9 mouse cellular contexts compared by ENCODE assay signal in genomic region chr13:110018941-110019743, GRCm38 (mm10).
A peak's percentile ranks its signal among the peaks of the same experiment; 100 is the strongest.
DNase-seq lines count a peak whose midpoint lies in the region; ATAC-seq and TF ChIP-seq lines count a peak whose summit lies in the region.
"Had no signal": no experiment of that assay in that cellular context is flagged by ENCODE, and none has a peak within 500 bp of the region (broad histone marks: within the 10 kb centered on the region; RNA-seq: fewer than 3 reads in every experiment).

No protein-coding gene starts in this region.

- TF ChIP-seq CTCF in stomach, postnatal 0 days (IDR thresholded peaks at IDR 0.05; ENCODE audit: low read depth), result no peak

- TF ChIP-seq EP300 in stomach, postnatal 0 days (optimal IDR thresholded peaks at IDR 0.05), result no peak

- no peaks in the 10 kb centered on the region for H3K9me3 ChIP-seq in heart, embryonic 11.5 days (replicated peaks; ENCODE audit: control insufficient read depth, low read length)
- H3K9me3 ChIP-seq in forebrain, embryonic 15.5 days, result no peaks in the 10 kb centered on the region
- no peaks in the 10 kb centered on the region for H3K9me3 ChIP-seq in stomach, postnatal 0 days (ENCODE audit: control insufficient read depth, low read length)

- no peaks in the 10 kb centered on the region for H3K27me3 ChIP-seq in heart, embryonic 11.5 days (ENCODE audit: control insufficient read depth, insufficient read depth, low read length)
- H3K27me3 ChIP-seq in forebrain, embryonic 15.5 days, result no peaks in the 10 kb centered on the region
- H3K27me3 ChIP-seq in stomach, postnatal 0 days (ENCODE audit: control insufficient read depth, insufficient read depth, low read length), result no peaks in the 10 kb centered on the region

- peak; percentile 60 for ATAC-seq in heart, embryonic 11.5 days (replicated peaks; ENCODE audit: insufficient number of reproducible peaks, low FRiP score, low TSS enrichment)
- ATAC-seq in forebrain, embryonic 15.5 days (replicated peaks), result peak; percentile 70
- ATAC-seq in stomach, postnatal 0 days (ENCODE audit: low FRiP score, low TSS enrichment), result peak; percentile 49; the same call in 1 of the 2 replicates

- H3K27ac ChIP-seq in heart, embryonic 11.5 days (ENCODE audit: low read depth, low read length), result no peak overlapping the region
- peak overlapping the region; percentile 82 for H3K27ac ChIP-seq in forebrain, embryonic 15.5 days (replicated peaks)
- H3K27ac ChIP-seq in stomach, postnatal 0 days (replicated peaks), result no peak overlapping the region
- H3K27ac ChIP-seq: macrophage had no signal

- DNase-seq in heart, adult 9 months (ENCODE audit: low spot score in 2 of 2), result no peak
- peak; percentile 69 for DNase-seq in adrenal gland, postnatal 14 days
- DNase-seq in kidney, adult 18-20 months, result peak; percentile 9
- peak; percentile 20 to 25 for DNase-seq in lung, postnatal 4 days
- DNase-seq in stomach, postnatal 0 days (ENCODE audit: low spot score), result no peak
- DNase-seq in left cerebral cortex, adult 9 months (ENCODE audit: low spot score in 2 of 2), result no peak

- H3K4me3 ChIP-seq in heart, embryonic 11.5 days (ENCODE audit: low read depth, low read length), result peak overlapping the region; percentile 41
- H3K4me3 ChIP-seq in forebrain, embryonic 15.5 days, result peak overlapping the region; percentile 42
- peak overlapping the region; percentile 35 for H3K4me3 ChIP-seq in stomach, postnatal 0 days (ENCODE audit: low read depth, low read length)

- under 1% methylated on average over 20 of the region's 20 CpGs for WGBS in heart, embryonic 11.5 days (ENCODE audit: insufficient replicate concordance)
- WGBS in forebrain, embryonic 15.5 days, result 1% methylated on average over 20 of the region's 20 CpGs
- WGBS in stomach, postnatal 0 days, result 12% methylated on average over 20 of the region's 20 CpGs

- no peaks in the 10 kb centered on the region for H3K36me3 ChIP-seq in heart, embryonic 11.5 days (ENCODE audit: control insufficient read depth, insufficient read depth, low read length)
- H3K36me3 ChIP-seq in forebrain, embryonic 15.5 days, result no peaks in the 10 kb centered on the region
- H3K36me3 ChIP-seq in stomach, postnatal 0 days (ENCODE audit: control insufficient read depth, insufficient read depth, low read length), result no peaks in the 10 kb centered on the region

- peak overlapping the region; percentile 65 for H3K9ac ChIP-seq in heart, embryonic 11.5 days (ENCODE audit: low read depth, low read length)
- peak overlapping the region; percentile 68 for H3K9ac ChIP-seq in forebrain, embryonic 15.5 days (replicated peaks)
- H3K9ac ChIP-seq in stomach, postnatal 0 days (ENCODE audit: low read length), result peak overlapping the region; percentile 23; the same call in 1 of the 2 replicates

- H3K4me1 ChIP-seq in heart, embryonic 11.5 days (ENCODE audit: control insufficient read depth, insufficient read depth, low read length), result 0 out of 2 replicates have a peak, but pooled peaks cover 2% of the 10 kb centered on the region
- peaks cover 18% of the 10 kb centered on the region for H3K4me1 ChIP-seq in forebrain, embryonic 15.5 days
- 0 out of 2 replicates have a peak, but pooled peaks cover 2% of the 10 kb centered on the region for H3K4me1 ChIP-seq in stomach, postnatal 0 days (replicated peaks; ENCODE audit: control insufficient read depth, insufficient read depth)

- H3K4me2 ChIP-seq in heart, embryonic 11.5 days, result peak overlapping the region; percentile 75
- H3K4me2 ChIP-seq in forebrain, embryonic 15.5 days (replicated peaks), result peak overlapping the region; percentile 88
- H3K4me2 ChIP-seq in stomach, postnatal 0 days (replicated peaks; ENCODE audit: low read depth), result peak overlapping the region; percentile 64

Comparison
In these comparisons a context has a peak if more than half of its experiments do, and no peak if none do; other contexts are left out.
1. DNase-seq: peak in adrenal gland, postnatal 14 days (single experiment), kidney, adult 18-20 months (single experiment) and lung, postnatal 4 days (2 of 2); none in heart, adult 9 months (0 of 2), stomach, postnatal 0 days (single experiment) and left cerebral cortex, adult 9 months (0 of 2).
2. Peak in every context shown above with its lines, with median percentiles within 50 percentile points of each other: ATAC-seq, H3K4me2 ChIP-seq, H3K4me3 ChIP-seq and H3K9ac ChIP-seq.